Mouse (Mus musculus) heart, embryonic 16.5 days (tissue): ENCODE results near the gene Fads6. TPM values are rescaled to one million over a fixed set of nuclear protein-coding genes. Genes with fewer than 3 reads are reported as not detected.

ENCODE experiments used
- ATAC-seq: fragments of 200-750 bp; cut with Nextera tagmentation; replicated peaks from 2 replicates; pipeline ENCODE4 v1.8.0; 2017; ENCODE audit warnings: moderate number of reproducible peaks; ENCODE audit not compliant: insufficient read depth, low FRiP score; ENCODE audit errors: extremely low read depth
- H3K27ac ChIP-seq: fragments of 300-500 bp; sonication (generic); 2 replicates; pipeline ENCODE4 v1.5.1; 2014; ENCODE audit warnings: mild to moderate bottlenecking, low read length, control low read depth, moderate library complexity
- H3K27me3 ChIP-seq: fragments of 300-500 bp; sonication (generic); 2 replicates; pipeline ENCODE4 v1.6.1; 2014; ENCODE audit warnings: low read length, mixed read lengths; ENCODE audit not compliant: control insufficient read depth, insufficient read depth
- H3K36me3 ChIP-seq: fragments of 300-500 bp; sonication (generic); 2 replicates; pipeline ENCODE4 v1.6.1; 2014; ENCODE audit not compliant: control insufficient read depth, insufficient read depth
- H3K4me1 ChIP-seq: fragments of 300-500 bp; sonication (generic); 2 replicates; pipeline ENCODE4 v1.6.1; 2014; ENCODE audit warnings: low read length, mixed read lengths; ENCODE audit not compliant: control insufficient read depth, insufficient read depth
- H3K4me2 ChIP-seq: fragments of 300-500 bp; sonication (generic); 2 replicates; pipeline ENCODE4 v1.6.1; 2014; ENCODE audit warnings: low read depth, mild to moderate bottlenecking, control low read depth, low read length
- H3K4me3 ChIP-seq: fragments of 300-500 bp; sonication (generic); 2 replicates; pipeline ENCODE4 v1.5.1; 2014; ENCODE audit warnings: mild to moderate bottlenecking, control low read depth, low read length
- H3K9ac ChIP-seq: fragments of 300-500 bp; sonication (generic); 2 replicates; pipeline ENCODE4 v1.6.1; 2014; ENCODE audit warnings: low read length, control low read depth
- H3K9me3 ChIP-seq: fragments of 300-500 bp; sonication (generic); replicated peaks from 2 replicates; pipeline ENCODE4 v1.6.1; 2016; ENCODE audit warnings: low read length; ENCODE audit not compliant: control insufficient read depth
- WGBS: fragments of 180-500 bp; shearing (Covaris S2); extraction: QIAGEN DNeasy Blood & Tissue Kit; methylation state at CpG from one replicate; pipeline ENCODE4 v1.1.7; 2014; 5-methylcytosine and 5-hydroxymethylcytosine counted together
- polyA plus RNA-seq: library from polyadenylated mRNA; unstranded; fragments of >200 nt; fragmentation: Nextera tagmentation; extraction: Ambion mirVana; gene quantifications from 2 replicates; pipeline ENCODE4 v1.2.1, GENCODE M21; 2015

Gene Fads6
- polyA plus RNA-seq, 1 experiment from 2014 or later: 0.74 TPM

DNA sequence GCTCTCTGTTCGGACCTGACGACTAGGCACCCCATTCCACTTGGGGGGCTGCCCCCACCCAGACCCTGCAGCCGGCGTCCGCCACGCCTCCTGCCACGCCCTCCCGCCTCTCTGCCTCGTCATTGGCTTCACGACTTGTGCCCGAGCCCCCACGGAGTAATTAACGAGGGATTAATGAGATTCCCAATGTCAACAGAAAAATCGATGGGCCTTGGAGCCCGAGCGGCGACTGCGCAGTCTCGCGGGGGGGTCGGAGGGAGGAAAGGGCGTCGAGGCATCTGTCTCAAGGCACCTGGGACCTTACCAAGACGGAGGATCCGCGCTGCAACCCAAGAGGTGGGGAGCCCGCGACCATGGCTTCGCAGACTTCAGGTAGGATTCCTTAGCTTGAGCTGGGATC is 37.1 kb upstream of the Fads6 start, which contains the start of gene Otop3:
Gene Otop3, plus strand, starts transcription at position 201 of the 400 bp plus-strand sequence.
- WGBS: 4% methylated on average over 29 of the region's 29 CpGs
- no peak within 1 kb of the TSS for H3K4me3 ChIP-seq
- ATAC-seq: no peak
- H3K27me3 ChIP-seq: peaks cover 73% of the 10 kb centered on the region
- no peaks in the 10 kb centered on the region for H3K9me3 ChIP-seq
- H3K9ac ChIP-seq: no peak within 1 kb of the TSS
- H3K4me1 ChIP-seq: 0 out of 2 replicates have a peak, but pooled peaks cover 2% of the 10 kb centered on the region
- no peak within 1 kb of the TSS for H3K4me2 ChIP-seq
- no peaks in the 10 kb centered on the region for H3K36me3 ChIP-seq
- no peak within 1 kb of the TSS for H3K27ac ChIP-seq

GRCm38 (mm10) chr11:115329339-115329738 is 31.9 kb upstream of the Fads6 start:
- H3K4me2 ChIP-seq: no peak overlapping the region
- no peak; the same call in 1 of the 2 replicates for ATAC-seq

GRCm38 (mm10) chr11:115326730-115327129 is 29.3 kb upstream of the Fads6 start:
- H3K27me3 ChIP-seq: peaks cover 57% of the 10 kb centered on the region
- no peak overlapping the region for H3K4me2 ChIP-seq
- no peak overlapping the region for H3K27ac ChIP-seq
- WGBS: 62% methylated on average over 7 of the region's 7 CpGs
- H3K9ac ChIP-seq: no peak overlapping the region
- no peaks in the 10 kb centered on the region for H3K9me3 ChIP-seq
- peaks cover 3% of the 10 kb centered on the region; the same call in 1 of the 2 replicates for H3K4me1 ChIP-seq
- H3K4me3 ChIP-seq: no peak overlapping the region
- no peak for ATAC-seq
- H3K36me3 ChIP-seq: no peaks in the 10 kb centered on the region

More at GRCm38 (mm10) chr11:115329339-115329738, 31.9 kb upstream of the Fads6 start:
- no peak overlapping the region for H3K4me3 ChIP-seq
- H3K27ac ChIP-seq: no peak overlapping the region
- 59% methylated on average over 15 of the region's 15 CpGs for WGBS
- H3K9me3 ChIP-seq: no peaks in the 10 kb centered on the region
- no peak overlapping the region for H3K9ac ChIP-seq
- H3K36me3 ChIP-seq: no peaks in the 10 kb centered on the region
- no peaks in the 10 kb centered on the region for H3K4me1 ChIP-seq
- peaks cover 52% of the 10 kb centered on the region for H3K27me3 ChIP-seq

DNA sequence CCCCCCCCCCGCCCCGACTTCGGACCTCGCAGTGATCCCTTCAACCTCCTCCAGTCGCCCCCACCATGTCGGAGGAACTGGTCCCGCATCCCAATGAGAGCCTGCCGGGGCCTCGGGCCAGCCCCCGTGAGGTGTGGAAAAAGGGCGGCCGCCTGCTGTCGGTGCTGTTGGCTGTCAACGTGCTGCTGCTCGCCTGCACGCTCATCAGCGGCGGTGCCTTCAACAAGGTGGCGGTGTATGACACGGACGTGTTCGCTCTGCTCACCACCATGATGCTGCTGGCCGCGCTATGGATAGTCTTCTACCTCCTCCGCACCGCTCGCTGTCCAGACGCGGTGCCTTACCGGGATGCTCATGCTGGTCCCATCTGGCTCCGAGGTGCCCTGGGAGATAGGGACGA is 25.9 kb upstream of the Fads6 start:
- ATAC-seq: no peak
- H3K4me3 ChIP-seq: no peak overlapping the region
- peaks cover 78% of the 10 kb centered on the region for H3K27me3 ChIP-seq
- no peak overlapping the region for H3K9ac ChIP-seq
- 12% methylated on average over 32 of the region's 32 CpGs for whole genome bisulfite sequencing
- H3K4me1 ChIP-seq: peaks cover 3% of the 10 kb centered on the region; the same call in 1 of the 2 replicates
- H3K9me3 ChIP-seq: no peaks in the 10 kb centered on the region
- no peak overlapping the region for H3K4me2 ChIP-seq
- no peaks in the 10 kb centered on the region for H3K36me3 ChIP-seq
- no peak overlapping the region for H3K27ac ChIP-seq

- ATAC-seq: peak; percentile 54; the same call in 1 of the 2 replicates
- peaks cover 3% of the 10 kb centered on the region; the same call in 1 of the 2 replicates for H3K4me1 ChIP-seq
- no peak within 1 kb of the TSS for H3K4me2 ChIP-seq
- no peaks in the 10 kb centered on the region for H3K36me3 ChIP-seq
- peaks cover 87% of the 10 kb centered on the region for H3K27me3 ChIP-seq
- WGBS: 4% methylated on average over 34 of the region's 35 CpGs
- no peaks in the 10 kb centered on the region for H3K9me3 ChIP-seq
- H3K9ac ChIP-seq: no peak within 1 kb of the TSS
- no peak within 1 kb of the TSS for H3K4me3 ChIP-seq
- no peak within 1 kb of the TSS for H3K27ac ChIP-seq
Observed at GRCm38 (mm10) chr11:115321906-115322693, 24.6 kb upstream of the Fads6 start, which contains the start of gene Ush1g. Gene Ush1g, minus strand, starts transcription at chr11:115322041.

DNA sequence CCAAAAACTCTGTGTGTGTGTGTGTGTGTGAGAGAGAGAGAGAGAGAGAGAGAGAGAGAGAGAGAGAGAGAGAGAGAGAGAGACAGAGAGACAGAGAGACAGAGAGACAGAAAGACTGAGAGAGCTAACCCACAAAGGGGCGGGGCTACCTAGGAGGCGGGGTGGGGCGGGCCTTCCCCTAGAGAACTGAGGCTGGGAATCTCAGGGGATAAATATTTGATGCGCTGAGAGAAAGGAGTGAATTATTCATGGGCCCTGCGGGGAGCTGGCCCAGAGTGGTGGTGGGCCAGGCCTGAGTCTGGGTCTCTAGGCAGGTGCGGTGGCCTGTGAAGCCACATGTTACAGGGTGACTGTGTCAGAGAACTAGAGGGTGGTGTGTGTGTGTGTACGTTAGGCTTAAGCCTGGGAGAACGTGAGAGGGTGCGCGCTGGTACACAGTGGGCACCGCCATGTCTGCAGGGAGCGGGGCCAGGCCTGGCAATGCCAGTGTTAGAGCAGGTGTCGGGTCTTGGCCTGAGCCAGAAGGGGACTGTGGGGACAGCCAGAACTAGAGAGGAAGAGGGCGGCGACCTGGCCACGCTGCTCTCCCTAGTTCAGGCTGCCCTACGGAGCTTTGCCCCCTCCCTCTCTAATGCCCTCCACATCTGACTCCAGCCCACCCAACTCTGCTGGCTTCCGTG is 22.4 kb upstream of the Fads6 start:
- H3K4me2 ChIP-seq: no peak overlapping the region
- H3K27me3 ChIP-seq: peaks cover 100% of the 10 kb centered on the region
- H3K4me3 ChIP-seq: no peak overlapping the region
- no peaks in the 10 kb centered on the region for H3K9me3 ChIP-seq
- 6% methylated on average over 17 of the region's 18 CpGs for WGBS
- H3K4me1 ChIP-seq: peaks cover 3% of the 10 kb centered on the region; the same call in 1 of the 2 replicates
- ATAC-seq: no peak
- no peaks in the 10 kb centered on the region for H3K36me3 ChIP-seq
- H3K9ac ChIP-seq: no peak overlapping the region
- H3K27ac ChIP-seq: no peak overlapping the region

DNA sequence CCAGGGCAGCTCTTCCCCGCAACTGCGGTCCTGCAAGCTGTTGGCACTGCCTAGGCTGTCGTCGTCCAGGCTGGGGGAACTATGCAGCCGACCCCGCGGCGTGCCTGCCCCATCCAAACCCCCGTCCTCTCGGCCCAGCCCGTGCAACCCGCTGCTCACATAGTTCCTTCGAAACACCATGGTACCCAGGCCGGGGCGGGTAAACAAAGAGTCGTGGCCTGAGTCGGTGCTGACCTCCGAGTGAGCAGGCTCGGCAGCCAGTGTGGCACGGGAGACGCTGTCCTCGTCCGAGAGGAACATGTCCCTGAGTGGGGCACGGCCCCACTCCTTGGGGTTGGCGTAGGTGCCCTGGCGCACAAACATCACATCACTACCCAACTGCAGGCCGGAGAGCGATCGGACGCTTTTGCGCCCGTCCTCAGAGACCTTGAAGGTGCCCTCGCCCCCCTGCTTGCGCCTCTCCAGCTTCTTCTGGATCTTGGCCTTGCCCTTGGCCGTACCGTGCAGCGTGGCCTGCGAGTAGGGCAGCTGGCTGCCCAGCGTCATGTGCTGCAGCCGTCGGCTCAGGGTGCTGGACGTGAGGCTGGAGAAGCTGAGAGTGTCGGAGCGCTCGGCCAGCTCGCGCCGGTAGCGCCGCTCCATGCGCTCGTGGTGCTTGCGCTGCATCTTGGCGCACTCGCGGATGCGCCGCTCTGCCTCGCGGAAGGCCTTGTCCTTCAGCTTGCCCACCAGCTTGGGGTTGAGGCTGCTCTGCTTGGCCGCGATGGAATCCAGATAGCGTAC is 21.0 kb upstream of the Fads6 start:
- Histone ChIP-seq H3K4me1 (peaks cover 3% of the 10 kb centered on the region; the same call in 1 of the 2 replicates), H3K9ac (no peak overlapping the region), H3K9me3 (no peaks in the 10 kb centered on the region), H3K4me3 (no peak overlapping the region), H3K36me3 (no peaks in the 10 kb centered on the region), H3K27ac (no peak overlapping the region), H3K4me2 (no peak overlapping the region), H3K27me3 (peaks cover 96% of the 10 kb centered on the region)
- no peak for ATAC-seq
- 7% methylated on average over 63 of the region's 63 CpGs for WGBS

- Histone ChIP-seq H3K36me3 (no peaks in the 10 kb centered on the region), H3K9me3 (no peaks in the 10 kb centered on the region), H3K4me3 (no peak overlapping the region), H3K4me1 (peaks cover 3% of the 10 kb centered on the region; the same call in 1 of the 2 replicates), H3K27me3 (peaks cover 89% of the 10 kb centered on the region), H3K9ac (no peak overlapping the region), H3K4me2 (no peak overlapping the region), H3K27ac (no peak overlapping the region)
- ATAC-seq: no peak
- WGBS: 65% methylated on average over 7 of the region's 7 CpGs
Observed at GRCm38 (mm10) chr11:115317204-115317603, 19.7 kb upstream of the Fads6 start.
